Mouse (Mus musculus): ENCODE data around the gene Tnfrsf26. TPM values are rescaled to one million over a fixed set of nuclear protein-coding genes. Genes with fewer than 3 reads are reported as not detected.
A peak's percentile ranks its signal among the peaks of the same experiment; 100 is the strongest.

The Tnfrsf26 gene
- polyA plus RNA-seq, 1 experiment from 2014 or later = 0.27 TPM

DNA sequence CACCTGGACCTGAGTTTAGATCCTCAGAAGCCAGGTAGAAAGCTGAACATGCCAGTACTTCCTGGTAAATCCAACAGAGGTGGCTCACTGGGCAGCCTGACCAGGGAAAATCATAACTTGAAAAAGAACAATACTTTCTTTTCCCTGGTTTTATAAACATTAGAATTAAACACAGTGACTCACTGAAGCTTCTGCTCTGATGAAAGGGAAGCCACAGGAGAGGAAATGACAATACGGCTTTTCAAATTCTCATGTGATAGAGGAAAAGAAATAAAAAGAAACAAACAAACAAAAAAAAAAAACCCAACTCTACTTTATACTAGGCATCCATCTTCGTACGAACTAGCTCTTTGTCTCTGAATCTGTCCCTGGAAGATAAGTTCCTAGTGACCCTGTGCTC lies 4.0 kb downstream of the Tnfrsf26 start:
- WGBS = 77% methylated on average over 3 of the region's 3 CpGs
- no peak overlapping the region for H3K27ac ChIP-seq (ENCODE audit: low read depth, low read length)
- H3K27me3 ChIP-seq (replicated peaks; ENCODE audit: control insufficient read depth, insufficient read depth, low read length) = no peaks in the 10 kb centered on the region
- no peak overlapping the region for H3K9ac ChIP-seq (ENCODE audit: low read depth, low read length)
- H3K4me1 ChIP-seq (replicated peaks; ENCODE audit: control insufficient read depth, insufficient read depth, low read length) = no peaks in the 10 kb centered on the region
- H3K36me3 ChIP-seq (ENCODE audit: control insufficient read depth, insufficient read depth) = no peaks in the 10 kb centered on the region
- no peak for ATAC-seq
- no peaks in the 10 kb centered on the region for H3K9me3 ChIP-seq (ENCODE audit: control insufficient read depth)
- H3K4me2 ChIP-seq (replicated peaks; ENCODE audit: low read depth) = no peak overlapping the region
- no peak overlapping the region for H3K4me3 ChIP-seq (ENCODE audit: low read depth, low read length)
- TF ChIP-seq CTCF (IDR thresholded peaks at IDR 0.05; ENCODE audit: low read depth) = no peak

DNA sequence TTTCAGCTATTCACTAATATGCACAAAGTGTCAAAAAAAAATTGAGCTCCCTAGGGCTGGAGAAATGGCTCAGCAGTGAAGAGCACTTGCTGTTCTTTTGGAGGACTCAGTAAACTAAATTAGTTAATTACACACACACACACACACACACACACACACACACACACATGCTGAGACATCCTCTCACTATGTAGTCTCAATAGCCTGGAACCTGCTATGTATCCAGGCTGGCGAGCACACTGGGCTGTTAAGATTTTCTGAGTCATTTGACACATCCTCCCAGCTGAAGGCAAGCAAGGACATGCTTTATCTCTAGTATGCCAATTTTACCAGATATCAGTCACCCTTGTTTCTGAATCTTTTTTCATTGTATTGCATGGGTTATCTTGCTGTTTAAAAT lies 7.6 kb downstream of the Tnfrsf26 start:
- Histone ChIP-seq H3K27ac (ENCODE audit: low read depth, low read length) (no peak overlapping the region), H3K9me3 (ENCODE audit: control insufficient read depth) (no peaks in the 10 kb centered on the region), H3K4me2 (replicated peaks; ENCODE audit: low read depth) (no peak overlapping the region), H3K4me1 (replicated peaks; ENCODE audit: control insufficient read depth, insufficient read depth, low read length) (no peaks in the 10 kb centered on the region), H3K4me3 (ENCODE audit: low read depth, low read length) (no peak overlapping the region), H3K27me3 (replicated peaks; ENCODE audit: control insufficient read depth, insufficient read depth, low read length) (no peaks in the 10 kb centered on the region), H3K9ac (ENCODE audit: low read depth, low read length) (no peak overlapping the region), H3K36me3 (ENCODE audit: control insufficient read depth, insufficient read depth) (no peaks in the 10 kb centered on the region)
- ATAC-seq = no peak
- no peak for TF ChIP-seq CTCF (IDR thresholded peaks at IDR 0.05; ENCODE audit: low read depth)
- WGBS = 30% methylated on average over 1 of the region's 1 CpGs

DNA sequence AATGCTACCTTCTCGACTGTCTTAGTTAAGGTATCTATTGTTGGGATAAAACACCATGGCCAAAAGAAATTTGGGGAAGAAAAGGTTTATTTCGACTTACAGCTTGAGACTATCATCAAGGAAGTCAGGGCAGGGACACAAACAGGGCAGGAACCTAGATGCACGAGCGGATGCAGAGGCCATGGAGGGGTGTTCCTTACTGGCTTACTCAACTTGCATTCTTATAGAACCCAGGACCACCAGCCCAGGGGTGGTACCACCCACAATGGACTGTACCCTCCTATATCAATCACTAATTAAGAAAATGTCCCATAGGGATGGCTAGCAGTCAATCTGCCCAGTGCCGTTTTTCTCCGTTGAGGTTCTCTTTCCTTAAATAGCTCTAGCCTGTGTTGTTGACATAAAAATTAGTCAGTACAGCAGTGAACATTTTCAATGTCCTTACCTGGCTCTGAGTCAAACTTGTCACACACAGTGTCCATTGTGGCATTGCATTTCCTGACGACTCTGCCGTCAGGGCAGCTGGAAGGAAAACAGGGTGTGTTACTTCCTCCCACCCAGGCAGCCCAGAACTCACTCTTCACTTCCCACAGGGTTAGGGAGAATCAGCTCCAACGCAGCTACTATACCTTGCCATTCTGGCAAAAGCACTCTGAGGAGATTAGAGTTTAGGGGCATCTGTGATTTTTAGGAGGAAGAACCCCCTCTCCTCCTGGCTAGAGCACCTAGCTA lies 14.0 kb downstream of the Tnfrsf26 start:
- no peak overlapping the region for H3K4me2 ChIP-seq (replicated peaks; ENCODE audit: low read depth)
- H3K4me1 ChIP-seq (replicated peaks; ENCODE audit: control insufficient read depth, insufficient read depth, low read length) = no peaks in the 10 kb centered on the region
- no peak overlapping the region for H3K9ac ChIP-seq (ENCODE audit: low read depth, low read length)
- H3K4me3 ChIP-seq (ENCODE audit: low read depth, low read length) = no peak overlapping the region
- no peaks in the 10 kb centered on the region for H3K27me3 ChIP-seq (replicated peaks; ENCODE audit: control insufficient read depth, insufficient read depth, low read length)
- ATAC-seq = no peak; the same call in 1 of the 2 replicates
- no peaks in the 10 kb centered on the region for H3K9me3 ChIP-seq (ENCODE audit: control insufficient read depth)
- TF ChIP-seq CTCF (IDR thresholded peaks at IDR 0.05; ENCODE audit: low read depth) = no peak
- no peak overlapping the region for H3K27ac ChIP-seq (ENCODE audit: low read depth, low read length)
- WGBS = 48% methylated on average over 9 of the region's 9 CpGs
- H3K36me3 ChIP-seq (ENCODE audit: control insufficient read depth, insufficient read depth) = no peaks in the 10 kb centered on the region

DNA sequence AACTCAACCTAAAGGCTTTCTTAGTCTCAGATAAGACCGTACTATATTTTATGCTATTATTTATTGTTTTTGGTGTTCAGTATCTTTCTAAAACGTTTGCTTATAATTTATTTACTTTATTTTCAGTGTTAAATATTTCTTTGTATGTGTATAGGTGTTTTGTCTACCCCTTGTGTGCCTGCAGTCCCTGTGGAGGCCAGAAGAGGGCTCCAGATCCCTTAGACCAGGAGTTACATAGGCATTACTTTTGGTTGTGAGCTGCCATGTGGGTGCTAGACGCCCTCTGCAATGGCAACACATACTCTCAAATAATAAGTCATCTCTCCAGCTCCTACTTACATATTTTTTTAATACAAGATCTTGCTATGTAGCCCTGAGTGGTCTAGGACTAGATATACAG lies 16.3 kb downstream of the Tnfrsf26 start:
- WGBS = 59% methylated on average over 3 of the region's 3 CpGs
- ATAC-seq = no peak
- TF ChIP-seq CTCF (IDR thresholded peaks at IDR 0.05; ENCODE audit: low read depth) = peak; percentile 56

DNA sequence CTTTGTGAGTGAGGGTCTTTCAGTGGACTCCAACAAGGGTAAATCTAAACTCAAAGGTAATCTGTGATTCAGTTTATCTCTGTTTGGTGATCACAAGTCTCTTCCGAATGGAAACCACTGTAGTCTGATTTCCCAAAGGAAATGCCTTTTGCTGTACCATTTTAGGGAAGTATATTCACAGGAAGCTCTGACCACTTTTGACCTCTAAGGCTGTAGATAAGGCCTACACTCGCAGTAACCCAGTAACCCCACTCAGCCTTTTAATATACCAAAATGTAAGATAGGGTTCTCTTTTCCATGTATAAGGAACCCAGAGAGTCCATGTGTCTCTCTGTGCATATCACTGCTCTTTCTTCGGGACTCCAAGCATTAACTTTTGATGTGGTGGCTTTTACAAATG lies 23.2 kb downstream of the Tnfrsf26 start:
- no peak for ATAC-seq
- H3K4me2 ChIP-seq (replicated peaks; ENCODE audit: low read depth) = no peak overlapping the region
- H3K27me3 ChIP-seq (replicated peaks; ENCODE audit: control insufficient read depth, insufficient read depth, low read length) = no peaks in the 10 kb centered on the region
- no peaks in the 10 kb centered on the region for H3K36me3 ChIP-seq (ENCODE audit: control insufficient read depth, insufficient read depth)
- H3K9ac ChIP-seq (ENCODE audit: low read depth, low read length) = no peak overlapping the region
- no peak for TF ChIP-seq CTCF (IDR thresholded peaks at IDR 0.05; ENCODE audit: low read depth)
- H3K9me3 ChIP-seq (ENCODE audit: control insufficient read depth) = no peaks in the 10 kb centered on the region
- no peak overlapping the region for H3K4me3 ChIP-seq (ENCODE audit: low read depth, low read length)
- H3K4me1 ChIP-seq (replicated peaks; ENCODE audit: control insufficient read depth, insufficient read depth, low read length) = no peaks in the 10 kb centered on the region
- no peak overlapping the region for H3K27ac ChIP-seq (ENCODE audit: low read depth, low read length)
- WGBS = 86% methylated on average over 3 of the region's 3 CpGs

More for the DNA sequence above, 16.3 kb downstream of the Tnfrsf26 start:
- no peaks in the 10 kb centered on the region for H3K4me1 ChIP-seq (replicated peaks; ENCODE audit: control insufficient read depth, insufficient read depth, low read length)
- H3K9ac ChIP-seq (ENCODE audit: low read depth, low read length) = no peak overlapping the region
- no peaks in the 10 kb centered on the region for H3K9me3 ChIP-seq (ENCODE audit: control insufficient read depth)
- H3K4me2 ChIP-seq (replicated peaks; ENCODE audit: low read depth) = no peak overlapping the region
- H3K36me3 ChIP-seq (ENCODE audit: control insufficient read depth, insufficient read depth) = no peaks in the 10 kb centered on the region
- no peaks in the 10 kb centered on the region for H3K27me3 ChIP-seq (replicated peaks; ENCODE audit: control insufficient read depth, insufficient read depth, low read length)
- H3K4me3 ChIP-seq (ENCODE audit: low read depth, low read length) = no peak overlapping the region
- H3K27ac ChIP-seq (ENCODE audit: low read depth, low read length) = no peak overlapping the region

DNA sequence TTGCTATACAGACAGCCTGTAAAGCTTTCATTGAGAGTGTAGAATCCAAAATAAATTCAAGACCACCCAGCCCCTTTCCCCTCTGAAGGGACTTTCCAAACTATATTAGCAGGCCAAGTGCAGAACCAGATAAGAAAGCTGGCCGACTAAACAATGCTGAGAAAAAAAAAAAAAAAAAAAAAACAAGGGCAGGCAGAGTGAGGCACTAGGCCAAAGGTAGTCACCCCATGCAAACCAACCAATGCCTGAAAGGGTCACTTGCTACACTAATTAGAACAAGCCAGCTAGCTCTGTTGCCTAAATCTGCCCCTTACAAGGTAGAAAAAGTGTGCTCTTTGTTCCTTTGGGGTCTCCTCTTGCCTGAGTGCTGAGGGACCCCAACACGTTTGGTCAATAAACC lies 23.6 kb downstream of the Tnfrsf26 start:
- H3K9me3 ChIP-seq (ENCODE audit: control insufficient read depth) = no peaks in the 10 kb centered on the region
- H3K9ac ChIP-seq (ENCODE audit: low read depth, low read length) = no peak overlapping the region
- no peak for ATAC-seq
- H3K27me3 ChIP-seq (replicated peaks; ENCODE audit: control insufficient read depth, insufficient read depth, low read length) = no peaks in the 10 kb centered on the region
- 81% methylated on average over 2 of the region's 2 CpGs for WGBS
- no peak overlapping the region for H3K4me2 ChIP-seq (replicated peaks; ENCODE audit: low read depth)
- no peak overlapping the region for H3K27ac ChIP-seq (ENCODE audit: low read depth, low read length)
- no peak overlapping the region for H3K4me3 ChIP-seq (ENCODE audit: low read depth, low read length)
- no peaks in the 10 kb centered on the region for H3K36me3 ChIP-seq (ENCODE audit: control insufficient read depth, insufficient read depth)
- H3K4me1 ChIP-seq (replicated peaks; ENCODE audit: control insufficient read depth, insufficient read depth, low read length) = no peaks in the 10 kb centered on the region
- no peak for TF ChIP-seq CTCF (IDR thresholded peaks at IDR 0.05; ENCODE audit: low read depth)
